Mouse (Mus musculus): ENCODE data around the gene 1700023F06Rik. TPM values are rescaled to one million over a fixed set of nuclear protein-coding genes. Genes with fewer than 3 reads are reported as not detected.
A peak's percentile ranks its signal among the peaks of the same experiment; 100 is the strongest.

Gene 1700023F06Rik
- 0.50 and 0.51 TPM in 2 replicates for polyA plus RNA-seq (2012; rRNA removed)

GRCm38 (mm10) chr11:103208458-103208857 lies at the start of gene 1700023F06Rik:
Gene 1700023F06Rik (minus strand): TSS chr11:103208558.
- Histone ChIP-seq H3K27ac (ENCODE audit: insufficient read depth, low read depth, low read length) (no peak within 1 kb of the TSS), H3K36me3 (ENCODE audit: control insufficient read depth, insufficient read depth, low read length) (no peaks in the 10 kb centered on the region), H3K4me1 (ENCODE audit: control insufficient read depth, insufficient read depth, insufficient read length, low read length) (no peaks in the 10 kb centered on the region), H3K4me3 (ENCODE audit: low read depth, low read length) (no peak within 1 kb of the TSS), H3K27me3 (ENCODE audit: control insufficient read depth, insufficient read depth, low read length) (no peaks in the 10 kb centered on the region)
- WGBS: 90% methylated on average over 3 of the region's 3 CpGs
- no peak for TF ChIP-seq CTCF (IDR thresholded peaks at IDR 0.05; ENCODE audit: extremely low read depth, insufficient read length, insufficient replicate concordance, low read depth, low read length)
- no peak for TF ChIP-seq POLR2A (IDR thresholded peaks at IDR 0.05; ENCODE audit: low read depth, low read length)

DNA sequence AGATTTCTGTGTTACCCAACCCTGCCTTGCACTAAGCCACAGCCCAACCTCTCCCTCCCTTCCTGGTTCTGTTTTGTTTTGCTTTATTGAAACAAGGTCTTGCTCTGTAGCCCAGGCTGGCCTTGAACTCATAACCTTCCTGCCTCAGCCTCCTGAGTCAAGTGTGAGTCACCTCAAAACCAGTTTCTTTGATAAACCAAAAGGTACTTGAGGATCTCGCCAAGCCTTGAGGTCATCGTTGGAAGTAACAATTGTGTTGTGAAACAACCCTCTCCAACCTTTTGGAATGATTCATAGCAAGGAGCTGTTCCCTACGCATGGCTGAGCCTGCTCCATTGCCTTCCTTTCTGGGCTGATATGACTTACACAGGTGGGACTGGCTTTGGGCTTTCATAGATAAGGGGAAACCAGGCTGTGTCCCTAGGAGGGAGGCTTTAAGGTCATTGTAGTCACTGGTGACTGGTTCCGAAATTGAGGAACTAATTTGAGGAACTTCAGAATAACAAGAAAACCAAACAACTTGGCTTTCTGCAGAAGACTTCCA lies 49.7 kb upstream of the 1700023F06Rik start:
- peaks cover 32% of the 10 kb centered on the region for H3K4me1 ChIP-seq (ENCODE audit: control insufficient read depth, insufficient read depth, insufficient read length, low read length)
- 70% methylated on average over 4 of the region's 4 CpGs for WGBS
- H3K27ac ChIP-seq (ENCODE audit: insufficient read depth, low read depth, low read length): peak overlapping the region; percentile 29; the same call in 1 of the 2 replicates
- TF ChIP-seq POLR2A (IDR thresholded peaks at IDR 0.05; ENCODE audit: low read depth, low read length) (no peak), CTCF (IDR thresholded peaks at IDR 0.05; ENCODE audit: extremely low read depth, insufficient read length, insufficient replicate concordance, low read depth, low read length) (no peak)
- no peak overlapping the region for H3K4me3 ChIP-seq (ENCODE audit: low read depth, low read length)
- no peaks in the 10 kb centered on the region for H3K27me3 ChIP-seq (ENCODE audit: control insufficient read depth, insufficient read depth, low read length)
- no peaks in the 10 kb centered on the region for H3K36me3 ChIP-seq (ENCODE audit: control insufficient read depth, insufficient read depth, low read length)

- Histone ChIP-seq H3K4me1 (ENCODE audit: control insufficient read depth, insufficient read depth, insufficient read length, low read length) (peaks cover 21% of the 10 kb centered on the region), H3K27ac (ENCODE audit: insufficient read depth, low read depth, low read length) (no peak overlapping the region), H3K27me3 (ENCODE audit: control insufficient read depth, insufficient read depth, low read length) (no peaks in the 10 kb centered on the region), H3K4me3 (ENCODE audit: low read depth, low read length) (no peak overlapping the region), H3K36me3 (ENCODE audit: control insufficient read depth, insufficient read depth, low read length) (no peaks in the 10 kb centered on the region)
- WGBS: 69% methylated on average over 5 of the region's 5 CpGs
- TF ChIP-seq POLR2A (IDR thresholded peaks at IDR 0.05; ENCODE audit: low read depth, low read length): no peak
- TF ChIP-seq CTCF (IDR thresholded peaks at IDR 0.05; ENCODE audit: extremely low read depth, insufficient read length, insufficient replicate concordance, low read depth, low read length): no peak
Observed at GRCm38 (mm10) chr11:103253605-103254004, 45.2 kb upstream of the 1700023F06Rik start.

DNA sequence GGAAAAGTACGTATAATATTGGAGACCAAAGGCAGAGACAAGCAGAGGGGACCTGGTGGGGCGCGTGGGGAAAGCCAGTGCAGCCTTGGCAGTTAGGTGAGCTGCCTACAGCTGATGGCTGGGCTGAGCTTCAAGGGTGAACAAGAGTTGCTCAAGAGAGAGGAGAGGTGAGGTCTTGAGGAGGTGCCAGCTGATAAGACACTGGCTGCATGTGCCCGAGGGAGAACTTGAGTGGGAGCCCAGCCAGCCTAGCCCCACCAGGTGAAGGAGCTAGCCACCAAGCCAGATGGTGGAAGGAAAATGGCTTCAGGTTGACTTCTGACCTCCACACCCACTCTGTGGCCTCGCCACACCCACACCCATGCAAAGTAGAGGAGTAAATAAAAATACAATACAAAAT lies 44.0 kb upstream of the 1700023F06Rik start:
- 33% methylated on average over 5 of the region's 5 CpGs for WGBS
- no peaks in the 10 kb centered on the region for H3K27me3 ChIP-seq (ENCODE audit: control insufficient read depth, insufficient read depth, low read length)
- H3K4me3 ChIP-seq (ENCODE audit: low read depth, low read length): no peak overlapping the region
- TF ChIP-seq POLR2A (IDR thresholded peaks at IDR 0.05; ENCODE audit: low read depth, low read length) (no peak), CTCF (IDR thresholded peaks at IDR 0.05; ENCODE audit: extremely low read depth, insufficient read length, insufficient replicate concordance, low read depth, low read length) (no peak)
- H3K27ac ChIP-seq (ENCODE audit: insufficient read depth, low read depth, low read length): peak overlapping the region; percentile 38
- no peaks in the 10 kb centered on the region for H3K36me3 ChIP-seq (ENCODE audit: control insufficient read depth, insufficient read depth, low read length)
- peaks cover 23% of the 10 kb centered on the region for H3K4me1 ChIP-seq (ENCODE audit: control insufficient read depth, insufficient read depth, insufficient read length, low read length)

GRCm38 (mm10) chr11:103250324-103250723 lies 42.0 kb upstream of the 1700023F06Rik start:
- no peak overlapping the region for H3K27ac ChIP-seq (ENCODE audit: insufficient read depth, low read depth, low read length)
- H3K27me3 ChIP-seq (ENCODE audit: control insufficient read depth, insufficient read depth, low read length): no peaks in the 10 kb centered on the region
- no peak overlapping the region for H3K4me3 ChIP-seq (ENCODE audit: low read depth, low read length)
- H3K4me1 ChIP-seq (ENCODE audit: control insufficient read depth, insufficient read depth, insufficient read length, low read length): peaks cover 39% of the 10 kb centered on the region
- WGBS: 90% methylated on average over 3 of the region's 3 CpGs
- no peaks in the 10 kb centered on the region for H3K36me3 ChIP-seq (ENCODE audit: control insufficient read depth, insufficient read depth, low read length)
- TF ChIP-seq CTCF (IDR thresholded peaks at IDR 0.05; ENCODE audit: extremely low read depth, insufficient read length, insufficient replicate concordance, low read depth, low read length) (no peak), POLR2A (IDR thresholded peaks at IDR 0.05; ENCODE audit: low read depth, low read length) (no peak)

GRCm38 (mm10) chr11:103249509-103249908 lies 41.2 kb upstream of the 1700023F06Rik start:
- Histone ChIP-seq H3K27ac (ENCODE audit: insufficient read depth, low read depth, low read length) (peak overlapping the region; percentile 28), H3K4me1 (ENCODE audit: control insufficient read depth, insufficient read depth, insufficient read length, low read length) (peaks cover 42% of the 10 kb centered on the region)
- 67% methylated on average over 6 of the region's 6 CpGs for WGBS

GRCm38 (mm10) chr11:103248837-103249236 lies 40.5 kb upstream of the 1700023F06Rik start:
- Histone ChIP-seq H3K36me3 (ENCODE audit: control insufficient read depth, insufficient read depth, low read length) (no peaks in the 10 kb centered on the region; the same call in 1 of the 2 replicates), H3K27me3 (ENCODE audit: control insufficient read depth, insufficient read depth, low read length) (no peaks in the 10 kb centered on the region), H3K4me1 (ENCODE audit: control insufficient read depth, insufficient read depth, insufficient read length, low read length) (peaks cover 41% of the 10 kb centered on the region), H3K27ac (ENCODE audit: insufficient read depth, low read depth, low read length) (peak overlapping the region; percentile 28; the same call in 1 of the 2 replicates), H3K4me3 (ENCODE audit: low read depth, low read length) (no peak overlapping the region)
- 82% methylated on average over 5 of the region's 5 CpGs for WGBS
- no peak for TF ChIP-seq CTCF (IDR thresholded peaks at IDR 0.05; ENCODE audit: extremely low read depth, insufficient read length, insufficient replicate concordance, low read depth, low read length)
- no peak for TF ChIP-seq POLR2A (IDR thresholded peaks at IDR 0.05; ENCODE audit: low read depth, low read length)

More at GRCm38 (mm10) chr11:103249509-103249908, 41.2 kb upstream of the 1700023F06Rik start:
- TF ChIP-seq POLR2A (IDR thresholded peaks at IDR 0.05; ENCODE audit: low read depth, low read length): no peak
- no peak for TF ChIP-seq CTCF (IDR thresholded peaks at IDR 0.05; ENCODE audit: extremely low read depth, insufficient read length, insufficient replicate concordance, low read depth, low read length)
- H3K27me3 ChIP-seq (ENCODE audit: control insufficient read depth, insufficient read depth, low read length): no peaks in the 10 kb centered on the region
- no peaks in the 10 kb centered on the region for H3K36me3 ChIP-seq (ENCODE audit: control insufficient read depth, insufficient read depth, low read length)
- no peak overlapping the region for H3K4me3 ChIP-seq (ENCODE audit: low read depth, low read length)
